Mouse (Mus musculus): ENCODE data around the gene Pno1.

GRCm38 (mm10) chr11:17236449-17237037 lies 25.2 kb upstream of the Pno1 start:
- no peak for TF ChIP-seq EP300 (IDR thresholded peaks at IDR 0.05; ENCODE audit: insufficient read depth, low read depth, low read length)
- no peak for TF ChIP-seq POLR2A (IDR thresholded peaks at IDR 0.05; ENCODE audit: insufficient read depth, low read depth, low read length)
